Mouse (Mus musculus) adrenal gland, postnatal 14 days (tissue): ENCODE data around the gene Kank4. TPM values are rescaled to one million over a fixed set of nuclear protein-coding genes. Genes with fewer than 3 reads are reported as not detected.
"Not testable (repeated sequence)": the region's sequence is repeated elsewhere in the genome, so short reads cannot be mapped to it uniquely, and the experiment has no call there.

Experiments used
- DNase-seq: peaks from one replicate; pipeline ENCODE4 v3.0.0; 2021; ENCODE audit warnings: mixed read lengths
- long read RNA-seq, 2 experiments: library from polyadenylated mRNA; stranded (forward); transcript quantifications; one replicate each; pipeline ENCODE4 v2.0.0; 2021
- total RNA-seq: library from RNA; stranded (reverse); gene quantifications from 2 replicates; pipeline ENCODE4 v1.2.3, GENCODE M21; 2021

Gene Kank4
- 2.3 and 2.4 TPM in 2 replicates for total RNA-seq
- long read RNA-seq, experiment 1, full-length matches to known transcripts, result 1 of 1 reads
- long read RNA-seq, experiment 1, partial matches to known transcripts, result 0 of 1 reads
- long read RNA-seq, experiment 1, other reads (novel, unspliced or antisense), result 0 of 1 reads
- long read RNA-seq, experiment 2, result 0 reads

- DNase-seq, result peak; percentile 63
These were observed at the start of gene Kank4 for GRCm38 (mm10) chr4:98817184-98817911. Kank4 (minus strand) TSS chr4:98817537.

- no peak for DNase-seq
These were observed 48.3 kb upstream of the Kank4 start for GRCm38 (mm10) chr4:98865386-98866237.

GRCm38 (mm10) chr4:98864546-98864945 lies 47.2 kb upstream of the Kank4 start:
- DNase-seq, result no peak

- DNase-seq, result no peak
These were observed 46.8 kb upstream of the Kank4 start for GRCm38 (mm10) chr4:98864094-98864493.

GRCm38 (mm10) chr4:98863451-98863850 lies 46.1 kb upstream of the Kank4 start:
- DNase-seq, result no peak

GRCm38 (mm10) chr4:98858151-98858855 lies 41.0 kb upstream of the Kank4 start:
- no peak for DNase-seq

- DNase-seq, result peak; percentile 6
These were observed 39.8 kb upstream of the Kank4 start for GRCm38 (mm10) chr4:98857037-98857648.

GRCm38 (mm10) chr4:98853926-98854325 lies 36.6 kb upstream of the Kank4 start:
- no peak for DNase-seq

GRCm38 (mm10) chr4:98850485-98850884 lies 33.1 kb upstream of the Kank4 start:
- DNase-seq, result not testable (repeated sequence)

- DNase-seq, result no peak
These were observed 30.0 kb upstream of the Kank4 start for GRCm38 (mm10) chr4:98847120-98847885.

GRCm38 (mm10) chr4:98846396-98846795 lies 29.1 kb upstream of the Kank4 start:
- DNase-seq, result no peak

GRCm38 (mm10) chr4:98845687-98846125 lies 28.4 kb upstream of the Kank4 start:
- DNase-seq, result no peak

GRCm38 (mm10) chr4:98845201-98845600 lies 27.9 kb upstream of the Kank4 start:
- no peak for DNase-seq

GRCm38 (mm10) chr4:98843906-98844597 lies 26.7 kb upstream of the Kank4 start:
- DNase-seq, result no peak

- DNase-seq, result not testable (repeated sequence)
These were observed 23.9 kb upstream of the Kank4 start for GRCm38 (mm10) chr4:98841251-98841650.

- DNase-seq, result no peak
These were observed 23.2 kb upstream of the Kank4 start for GRCm38 (mm10) chr4:98840526-98840925.

- no peak for DNase-seq
These were observed 21.6 kb upstream of the Kank4 start for GRCm38 (mm10) chr4:98838913-98839312.

GRCm38 (mm10) chr4:98837715-98838505 lies 20.6 kb upstream of the Kank4 start:
- no peak for DNase-seq

- peak; percentile 32 for DNase-seq
These were observed 19.2 kb upstream of the Kank4 start for GRCm38 (mm10) chr4:98836519-98836918.

GRCm38 (mm10) chr4:98834782-98835181 lies 17.4 kb upstream of the Kank4 start:
- no peak for DNase-seq
